Mouse (Mus musculus) C2C12 (cell line): ENCODE measurements at regions not wholly inside any gene's neighbourhood (a gene's known extent, or its start where the extent isn't known, plus 50 kb on each side); places are given as distances from the start of the nearest gene placed in this dataset.

Experiments used
- CTCF ChIP-seq: IDR thresholded peaks from one replicate; pipeline ENCODE4 v1.5.1; 2011; ENCODE audit not compliant: control insufficient read depth, insufficient read depth, insufficient read length
- MAX ChIP-seq: IDR thresholded peaks from one replicate; pipeline ENCODE4 v1.6.1; 2011; ENCODE audit warnings: mild to moderate bottlenecking, control low read depth
- MYOG ChIP-seq: IDR thresholded peaks from one replicate; pipeline ENCODE4 v1.6.1; 2011; ENCODE audit not compliant: control insufficient read depth, insufficient read length; ENCODE audit errors: extremely low read depth
- USF1 ChIP-seq: IDR thresholded peaks from one replicate; pipeline ENCODE4 v1.6.1; 2011; ENCODE audit warnings: low read depth, mild to moderate bottlenecking, control low read depth, moderate library complexity

DNA sequence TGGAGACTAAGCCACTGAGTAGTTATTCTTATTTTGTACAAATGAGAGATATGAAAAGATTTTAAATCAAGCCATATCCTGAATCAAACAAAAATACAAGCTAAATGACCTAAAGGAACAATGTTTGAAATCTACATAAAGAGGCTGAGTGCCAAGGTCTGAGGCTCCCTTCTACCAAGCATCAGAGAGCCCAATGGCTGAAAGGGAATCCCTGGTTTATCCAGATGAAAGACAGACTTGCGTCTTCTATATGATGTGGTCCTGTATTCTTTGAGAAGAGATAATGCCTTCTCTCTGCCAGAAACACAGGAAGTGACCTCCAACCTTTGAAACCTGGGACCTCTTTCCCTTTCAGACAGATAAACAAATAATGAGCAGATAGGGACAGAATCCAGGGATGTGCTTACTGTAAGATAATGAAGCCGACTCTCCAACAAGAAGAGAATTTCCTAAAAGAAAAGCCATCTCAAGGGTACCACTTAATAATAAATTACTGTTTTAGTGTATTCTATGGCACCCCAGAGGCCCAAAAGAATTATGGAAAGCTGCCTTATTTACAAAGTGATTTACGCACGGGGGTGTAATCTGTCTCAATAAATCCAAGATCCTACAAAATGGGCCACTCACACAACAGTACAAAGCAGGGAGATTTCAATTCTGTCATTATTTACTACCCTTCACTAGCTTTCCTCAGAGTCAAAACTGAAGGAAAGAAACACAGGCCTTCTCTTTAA is 248.7 kb downstream of the Bcl2 start:
- TF ChIP-seq CTCF (no peak), MAX (no peak), MYOG (no peak), USF1 (no peak)
